In genomic region chr17:24734513-24734912, GRCm38 (mm10) we compare ENCODE assay signal across 27 mouse cellular contexts. TPM values are rescaled to one million over a fixed set of nuclear protein-coding genes. Genes with fewer than 3 reads are reported as not detected.
DNase-seq lines count a peak whose midpoint lies in the region; ATAC-seq and TF ChIP-seq lines count a peak whose summit lies in the region.
"Had no signal": no experiment of that assay in that cellular context is flagged by ENCODE, and none has a peak within 500 bp of the region (broad histone marks: within the 10 kb centered on the region; RNA-seq: fewer than 3 reads in every experiment).

No protein-coding gene starts in this region.

- no peaks in the 10 kb centered on the region for H3K27me3 ChIP-seq in kidney, postnatal 0 days (ENCODE audit: insufficient read depth, low read length)
- no peaks in the 10 kb centered on the region for H3K27me3 ChIP-seq in kidney, embryonic 14.5 days (ENCODE audit: control insufficient read depth, insufficient read depth, low read length)
- no peaks in the 10 kb centered on the region for H3K27me3 ChIP-seq in lung, postnatal 0 days (replicated peaks; ENCODE audit: insufficient read depth, low read length)
- H3K27me3 ChIP-seq: embryonic facial prominence, embryonic 12.5 days; forebrain, embryonic 15.5 days had no signal

- no peak for TF ChIP-seq EP300 in lung, postnatal 0 days (IDR thresholded peaks at IDR 0.05)

- peak; percentile 40 for TF ChIP-seq CTCF in kidney, postnatal 0 days (IDR thresholded peaks at IDR 0.05; ENCODE audit: low read depth)
- peak; percentile 15; the same call in 1 of the 2 replicates for TF ChIP-seq CTCF in lung, postnatal 0 days (IDR thresholded peaks at IDR 0.05)

- no peaks in the 10 kb centered on the region for H3K9me3 ChIP-seq in kidney, postnatal 0 days (replicated peaks; ENCODE audit: low read length)
- no peaks in the 10 kb centered on the region for H3K9me3 ChIP-seq in kidney, embryonic 14.5 days (ENCODE audit: control insufficient read depth, low read length)
- H3K9me3 ChIP-seq in lung, postnatal 0 days (ENCODE audit: low read length): no peaks in the 10 kb centered on the region
- H3K9me3 ChIP-seq: embryonic facial prominence, embryonic 12.5 days; forebrain, embryonic 15.5 days; hindbrain, embryonic 12.5 days; limb, embryonic 12.5 days; megakaryocyte, embryonic 14.5 days; midbrain, embryonic 13.5 days had no signal

- H3K36me3 ChIP-seq in kidney, postnatal 0 days (ENCODE audit: insufficient read depth, low read length): no peaks in the 10 kb centered on the region
- no peaks in the 10 kb centered on the region for H3K36me3 ChIP-seq in kidney, embryonic 14.5 days (ENCODE audit: control insufficient read depth, insufficient read depth, low read length)
- no peaks in the 10 kb centered on the region for H3K36me3 ChIP-seq in lung, postnatal 0 days (ENCODE audit: insufficient read depth, low read length)
- H3K36me3 ChIP-seq: embryonic facial prominence, embryonic 12.5 days; forebrain, embryonic 15.5 days; midbrain, embryonic 13.5 days had no signal

- no peak for ATAC-seq in kidney, postnatal 0 days (replicated peaks; ENCODE audit: low FRiP score, low read depth)
- ATAC-seq in kidney, embryonic 14.5 days (ENCODE audit: low FRiP score, low TSS enrichment): no peak
- no peak for ATAC-seq in lung, postnatal 0 days
- ATAC-seq in inflammation-experienced regulatory T-cells, adult 6 months: no peak
- ATAC-seq: forebrain, embryonic 15.5 days; midbrain, embryonic 13.5 days had no signal

- H3K27ac ChIP-seq in kidney, postnatal 0 days: no peak overlapping the region
- H3K27ac ChIP-seq in kidney, embryonic 14.5 days (ENCODE audit: low read depth, low read length): no peak overlapping the region
- no peak overlapping the region for H3K27ac ChIP-seq in lung, postnatal 0 days (ENCODE audit: low read length)
- H3K27ac ChIP-seq: embryonic facial prominence, embryonic 12.5 days; forebrain, embryonic 15.5 days; hindbrain, embryonic 12.5 days; limb, embryonic 12.5 days; midbrain, embryonic 13.5 days had no signal

- DNase-seq in kidney, postnatal 0 days (ENCODE audit: low spot score): no peak
- DNase-seq in lung, postnatal 0 days (ENCODE audit: low spot score): no peak
- no peak for DNase-seq in lung, adult 18-20 months
- DNase-seq in 3T3-L1 (ENCODE audit: low read depth, low spot score) (peak; percentile 32), 416B (ENCODE audit: low read depth) (peak; percentile 21)
- DNase-seq in urinary bladder, adult 18-20 months (ENCODE audit: low spot score in 2 of 2): no peak
- DNase-seq: adrenal gland, postnatal 25 days; cerebellum, adult 11-12 months; cerebellum, adult 9-11 months; embryo, embryonic 11 days; heart, postnatal 14 days; kidney, adult 18-20 months; kidney, postnatal 4 days; lung, embryonic 14.5 days; right cerebral cortex, adult 18-20 months; spleen, adult 18-20 months had no signal

- H3K4me1 ChIP-seq in kidney, postnatal 0 days (replicated peaks; ENCODE audit: insufficient read depth, low read length): peaks cover 13% of the 10 kb centered on the region
- peaks cover 7% of the 10 kb centered on the region; the same call in 1 of the 2 replicates for H3K4me1 ChIP-seq in kidney, embryonic 14.5 days (ENCODE audit: control insufficient read depth, insufficient read depth, low read length)
- H3K4me1 ChIP-seq in lung, postnatal 0 days (ENCODE audit: insufficient read depth, low read depth, low read length): peaks cover 7% of the 10 kb centered on the region; the same call in 1 of the 2 replicates

- 92% methylated on average over 1 of the region's 1 CpGs for WGBS in kidney, postnatal 0 days
- WGBS in kidney, embryonic 14.5 days: 90% methylated on average over 1 of the region's 1 CpGs
- WGBS in lung, postnatal 0 days: 88% methylated on average over 1 of the region's 1 CpGs

- H3K9ac ChIP-seq in kidney, postnatal 0 days (ENCODE audit: low read depth, low read length): no peak overlapping the region
- H3K9ac ChIP-seq in kidney, embryonic 14.5 days (ENCODE audit: low read depth, low read length): no peak overlapping the region
- no peak overlapping the region for H3K9ac ChIP-seq in lung, postnatal 0 days (replicated peaks; ENCODE audit: low read depth)
- H3K9ac ChIP-seq: embryonic facial prominence, embryonic 12.5 days; hindbrain, embryonic 12.5 days; lung, embryonic 14.5 days had no signal

- no peak overlapping the region for H3K4me2 ChIP-seq in kidney, postnatal 0 days (ENCODE audit: low read length)
- no peak overlapping the region for H3K4me2 ChIP-seq in kidney, embryonic 14.5 days (replicated peaks; ENCODE audit: low read depth, low read length)
- H3K4me2 ChIP-seq in lung, postnatal 0 days (replicated peaks; ENCODE audit: low read depth, low read length): no peak overlapping the region
- H3K4me2 ChIP-seq: embryonic facial prominence, embryonic 12.5 days; forebrain, embryonic 15.5 days; hindbrain, embryonic 12.5 days; limb, embryonic 12.5 days; liver, embryonic 11.5 days; lung, embryonic 14.5 days; midbrain, embryonic 13.5 days had no signal

- H3K4me3 ChIP-seq in kidney, postnatal 0 days (replicated peaks; ENCODE audit: low read depth, low read length): no peak overlapping the region
- H3K4me3 ChIP-seq in kidney, embryonic 14.5 days (ENCODE audit: low read length): no peak overlapping the region
- H3K4me3 ChIP-seq in lung, postnatal 0 days (ENCODE audit: low read depth, low read length): no peak overlapping the region
- H3K4me3 ChIP-seq: embryonic facial prominence, embryonic 12.5 days; forebrain, embryonic 15.5 days; hindbrain, embryonic 12.5 days; limb, embryonic 12.5 days; midbrain, embryonic 13.5 days had no signal

RNA-seq across cellular contexts. Expression of gene Msrb1, which starts 1.9 kb away (rescaled TPM):
- 45.8 and 48.6 TPM in 2 replicates for polyA plus RNA-seq in kidney, postnatal 0 days (2015; fragmentation: Nextera tagmentation; extraction: Ambion mirVana)
- polyA plus RNA-seq in kidney, embryonic 14.5 days (2014; fragmentation: Nextera tagmentation; extraction: Ambion mirVana): 35.2 and 39.0 TPM in 2 replicates
- polyA plus RNA-seq in lung, postnatal 0 days (2015; fragmentation: Nextera tagmentation; extraction: Ambion mirVana): 59.8 and 61.0 TPM in 2 replicates
- polyA plus RNA-seq in inflammation-experienced regulatory T-cells, adult 6 months (2017; shearing (Covaris generic)): 10 to 100 TPM; 27.2 to 34.4 (median 28.6) TPM

RNA-seq across cellular contexts. Expression of gene Rpl3l, which starts 6.9 kb away (rescaled TPM):
- 0.36 and 0.38 TPM in 2 replicates for polyA plus RNA-seq in kidney, postnatal 0 days (2015; fragmentation: Nextera tagmentation; extraction: Ambion mirVana)
- not detected in 2 replicates for polyA plus RNA-seq in kidney, embryonic 14.5 days (2014; fragmentation: Nextera tagmentation; extraction: Ambion mirVana)
- polyA plus RNA-seq in lung, postnatal 0 days (2015; fragmentation: Nextera tagmentation; extraction: Ambion mirVana): 0.19 and 0.31 TPM in 2 replicates
- polyA plus RNA-seq in inflammation-experienced regulatory T-cells, adult 6 months (2017; shearing (Covaris generic)): not detected
- polyA plus RNA-seq: embryonic facial prominence, embryonic 12.5 days; forebrain, embryonic 15.5 days; hindbrain, embryonic 12.5 days; limb, embryonic 12.5 days; liver, embryonic 11.5 days; lung, embryonic 14.5 days; midbrain, embryonic 13.5 days; neural tube, embryonic 11.5 days had no signal

RNA-seq across cellular contexts. Expression of gene Ndufb10, which starts 10.2 kb away (rescaled TPM):
- polyA plus RNA-seq in kidney, postnatal 0 days (2015; fragmentation: Nextera tagmentation; extraction: Ambion mirVana): 417 and 419 TPM in 2 replicates
- 225 and 229 TPM in 2 replicates for polyA plus RNA-seq in kidney, embryonic 14.5 days (2014; fragmentation: Nextera tagmentation; extraction: Ambion mirVana)
- 205 and 206 TPM in 2 replicates for polyA plus RNA-seq in lung, postnatal 0 days (2015; fragmentation: Nextera tagmentation; extraction: Ambion mirVana)
- 100 to 1,000 TPM; 234 to 249 (median 238) TPM for polyA plus RNA-seq in inflammation-experienced regulatory T-cells, adult 6 months (2017; shearing (Covaris generic))

RNA-seq across cellular contexts. Expression of gene Rps2, which starts 16.6 kb away (rescaled TPM):
- 1,452 and 1,460 TPM in 2 replicates for polyA plus RNA-seq in kidney, postnatal 0 days (2015; fragmentation: Nextera tagmentation; extraction: Ambion mirVana)
- polyA plus RNA-seq in kidney, embryonic 14.5 days (2014; fragmentation: Nextera tagmentation; extraction: Ambion mirVana): 1,741 and 1,827 TPM in 2 replicates
- polyA plus RNA-seq in lung, postnatal 0 days (2015; fragmentation: Nextera tagmentation; extraction: Ambion mirVana): 755 and 834 TPM in 2 replicates
- 100 to 1,000 TPM; 452 to 883 (median 453) TPM for polyA plus RNA-seq in inflammation-experienced regulatory T-cells, adult 6 months (2017; shearing (Covaris generic))

RNA-seq across cellular contexts. Expression of gene Rnf151, which starts 16.6 kb away (rescaled TPM):
- polyA plus RNA-seq in kidney, postnatal 0 days (2015; fragmentation: Nextera tagmentation; extraction: Ambion mirVana): not detected in 2 replicates
- polyA plus RNA-seq in kidney, embryonic 14.5 days (2014; fragmentation: Nextera tagmentation; extraction: Ambion mirVana): 0.62 TPM in 1 of 2 replicates, not detected in the other
- not detected in 2 replicates for polyA plus RNA-seq in lung, postnatal 0 days (2015; fragmentation: Nextera tagmentation; extraction: Ambion mirVana)
- polyA plus RNA-seq in inflammation-experienced regulatory T-cells, adult 6 months (2017; shearing (Covaris generic)): not detected
- polyA plus RNA-seq: forebrain, embryonic 15.5 days; heart, embryonic 14.5 days; midbrain, embryonic 13.5 days had no signal

Comparison
In these comparisons a context has a peak if more than half of its experiments do, and no peak if none do; other contexts are left out.
1. DNase-seq: peak in 3T3-L1 (single experiment) and 416B (single experiment); none in kidney, postnatal 0 days (single experiment), lung, postnatal 0 days (single experiment), lung, adult 18-20 months (0 of 2) and urinary bladder, adult 18-20 months (0 of 2).